In genomic region chrX:136741651-136742201, GRCm38 (mm10) we compare ENCODE assay signal across 8 mouse cellular contexts. TPM values are rescaled to one million over a fixed set of nuclear protein-coding genes. Genes with fewer than 3 reads are reported as not detected.
DNase-seq lines count a peak whose midpoint lies in the region; ATAC-seq and TF ChIP-seq lines count a peak whose summit lies in the region.

No protein-coding gene starts in this region.

- H3K9ac ChIP-seq in lung, postnatal 0 days (replicated peaks; ENCODE audit: low read depth) = no peak overlapping the region; the same call in 1 of the 2 replicates

- peak overlapping the region; percentile 48 for H3K4me2 ChIP-seq in lung, postnatal 0 days (replicated peaks; ENCODE audit: low read depth, low read length)

- WGBS in lung, postnatal 0 days = 35% methylated on average over 24 of the region's 46 CpGs

- no peak for TF ChIP-seq POLR2A in bone marrow macrophage, adult 2 months (IDR thresholded peaks at IDR 0.05; ENCODE audit: borderline replicate concordance, low read depth, low read length)

- peak; percentile 46 for DNase-seq in fibroblast of lung, adult 2 months (ENCODE audit: low read depth)
- DNase-seq in heart, postnatal 10 days = peak; percentile 79 to 80
- peak; percentile 84 for DNase-seq in layer of hippocampus, adult 9-11 months
- DNase-seq in lung, postnatal 0 days (ENCODE audit: low spot score) = peak; percentile 86
- peak; percentile 83 for DNase-seq in ovary, postnatal 36 days (ENCODE audit: low spot score)
- DNase-seq in thymus, postnatal 25 days = peak; percentile 82

- H3K27me3 ChIP-seq in lung, postnatal 0 days (replicated peaks; ENCODE audit: insufficient read depth, low read length) = no peaks in the 10 kb centered on the region

- H3K36me3 ChIP-seq in lung, postnatal 0 days (ENCODE audit: insufficient read depth, low read length) = no peaks in the 10 kb centered on the region

- H3K4me1 ChIP-seq in bone marrow macrophage, adult 2 months (ENCODE audit: control insufficient read depth, insufficient read depth, low read length) = peaks cover 5% of the 10 kb centered on the region
- no peaks in the 10 kb centered on the region for H3K4me1 ChIP-seq in lung, postnatal 0 days (ENCODE audit: insufficient read depth, low read depth, low read length)

- no peak for TF ChIP-seq CTCF in bone marrow macrophage, adult 2 months (IDR thresholded peaks at IDR 0.05; ENCODE audit: low read depth, low read length)
- TF ChIP-seq CTCF in lung, postnatal 0 days (IDR thresholded peaks at IDR 0.05) = no peak

- intact Hi-C loops in heart, postnatal 10 days (cut with DNase I) = loop anchor here (2.0 to 5.0 kb wide), 2 partner anchors 79 to 276 kb away; no protein-coding TSS in a partner anchor

- no peak for TF ChIP-seq EP300 in lung, postnatal 0 days (IDR thresholded peaks at IDR 0.05)

- ATAC-seq in CD4-positive, CD25-positive, alpha-beta regulatory T cell, adult 4 months = peak; percentile 46
- peak; percentile 75 for ATAC-seq in lung, postnatal 0 days

- no peaks in the 10 kb centered on the region for H3K9me3 ChIP-seq in lung, postnatal 0 days (ENCODE audit: low read length)

- peak overlapping the region; percentile 94 for H3K4me3 ChIP-seq in bone marrow macrophage, adult 2 months (ENCODE audit: insufficient read depth, low read length)
- H3K4me3 ChIP-seq in lung, postnatal 0 days (ENCODE audit: low read depth, low read length) = peak overlapping the region; percentile 38

- peak overlapping the region; percentile 99 for H3K27ac ChIP-seq in bone marrow macrophage, adult 2 months (ENCODE audit: insufficient read depth, low read depth, low read length)
- H3K27ac ChIP-seq in lung, postnatal 0 days (ENCODE audit: low read length) = peak overlapping the region; percentile 91

RNA-seq across cellular contexts. Expression of gene Morf4l2, which starts 1.8 kb away (rescaled TPM):
- 10 to 100 TPM; 77.2 to 78.0 TPM for polyA plus RNA-seq in CD4-positive, CD25-positive, alpha-beta regulatory T cell, adult 4 months (2017; shearing (Covaris generic))
- 185 TPM in 2 replicates for polyA plus RNA-seq in bone marrow macrophage, adult 2 months (2012; ENCODE audit: insufficient read depth, insufficient read length, missing spikeins)
- total RNA-seq in heart, postnatal 10 days (2021) = 100 to 1,000 TPM; 167 to 171 TPM
- polyA plus RNA-seq in lung, postnatal 0 days (2015; fragmentation: Nextera tagmentation; extraction: Ambion mirVana) = 293 and 313 TPM in 2 replicates

RNA-seq across cellular contexts. Expression of gene Tceal1, which starts 33.9 kb away (rescaled TPM):
- polyA plus RNA-seq in CD4-positive, CD25-positive, alpha-beta regulatory T cell, adult 4 months (2017; shearing (Covaris generic)) = not detected
- 1.7 and 2.1 TPM in 2 replicates for polyA plus RNA-seq in bone marrow macrophage, adult 2 months (2012; ENCODE audit: insufficient read depth, insufficient read length, missing spikeins)
- total RNA-seq in heart, postnatal 10 days (2021) = 1 to 10 TPM; 5.1 to 6.2 TPM
- polyA plus RNA-seq in lung, postnatal 0 days (2015; fragmentation: Nextera tagmentation; extraction: Ambion mirVana) = 12.2 and 12.3 TPM in 2 replicates

RNA-seq across cellular contexts. Expression of gene Glra4, which starts 38.2 kb away (rescaled TPM):
- polyA plus RNA-seq in CD4-positive, CD25-positive, alpha-beta regulatory T cell, adult 4 months (2017; shearing (Covaris generic)) = not detected
- not detected in 2 replicates for polyA plus RNA-seq in bone marrow macrophage, adult 2 months (2012; ENCODE audit: insufficient read depth, insufficient read length, missing spikeins)
- not detected for total RNA-seq in heart, postnatal 10 days (2021)
- polyA plus RNA-seq in lung, postnatal 0 days (2015; fragmentation: Nextera tagmentation; extraction: Ambion mirVana) = not detected in 2 replicates

Comparison
In these comparisons a context has a peak if more than half of its experiments do, and no peak if none do; other contexts are left out.
1. Peak in every context shown above with its lines: DNase-seq, ATAC-seq, H3K4me3 ChIP-seq and H3K27ac ChIP-seq.